Mouse (Mus musculus) ovary, postnatal 10 days (tissue): ENCODE measurements around the gene Slc16a13.

ENCODE experiments used
- DNase-seq: peaks from one replicate; pipeline ENCODE4 v3.0.0; 2022; ENCODE audit warnings: low spot score

Slc16a13 gene

GRCm38 (mm10) chr11:70232546-70232945 lies 11.7 kb upstream of the Slc16a13 start:
- DNase-seq: peak; percentile 74

GRCm38 (mm10) chr11:70230239-70230727 lies 9.4 kb upstream of the Slc16a13 start:
- DNase-seq: peak; percentile 72

- DNase-seq: no peak
Observed at GRCm38 (mm10) chr11:70229260-70230010, 8.6 kb upstream of the Slc16a13 start, which contains the start of gene Bcl6b. Gene Bcl6b (minus strand): TSS chr11:70229798.

GRCm38 (mm10) chr11:70228828-70229227 lies 8.0 kb upstream of the Slc16a13 start:
- no peak for DNase-seq

GRCm38 (mm10) chr11:70227661-70228245 lies 6.9 kb upstream of the Slc16a13 start:
- no peak for DNase-seq

- DNase-seq: no peak
Observed at GRCm38 (mm10) chr11:70227126-70227525, 6.3 kb upstream of the Slc16a13 start.

- DNase-seq: no peak
Observed at GRCm38 (mm10) chr11:70226602-70226890, 5.7 kb upstream of the Slc16a13 start.

- DNase-seq: no peak
Observed at GRCm38 (mm10) chr11:70225798-70226601, 5.1 kb upstream of the Slc16a13 start.

GRCm38 (mm10) chr11:70223724-70224123 lies 2.9 kb upstream of the Slc16a13 start:
- no peak for DNase-seq

- DNase-seq: no peak
Observed at GRCm38 (mm10) chr11:70221603-70222500, 988 bp upstream of the Slc16a13 start.

- no peak for DNase-seq
Observed at GRCm38 (mm10) chr11:70220323-70220722, 541 bp downstream of the Slc16a13 start.

- no peak for DNase-seq
Observed at GRCm38 (mm10) chr11:70219873-70220272, 991 bp downstream of the Slc16a13 start.

GRCm38 (mm10) chr11:70218741-70219470 lies 2.0 kb downstream of the Slc16a13 start:
- no peak for DNase-seq

GRCm38 (mm10) chr11:70218039-70218438 lies 2.8 kb downstream of the Slc16a13 start:
- DNase-seq: no peak

GRCm38 (mm10) chr11:70216103-70216502 lies 4.8 kb downstream of the Slc16a13 start:
- DNase-seq: no peak

- no peak for DNase-seq
Observed at GRCm38 (mm10) chr11:70215301-70215700, 5.6 kb downstream of the Slc16a13 start.

GRCm38 (mm10) chr11:70214856-70215209 lies 6.0 kb downstream of the Slc16a13 start:
- DNase-seq: no peak

- no peak for DNase-seq
Observed at GRCm38 (mm10) chr11:70214191-70214855, 6.5 kb downstream of the Slc16a13 start.

GRCm38 (mm10) chr11:70213736-70214135 lies 7.1 kb downstream of the Slc16a13 start:
- no peak for DNase-seq

GRCm38 (mm10) chr11:70212896-70213295 lies 8.0 kb downstream of the Slc16a13 start:
- DNase-seq: no peak

- no peak for DNase-seq
Observed at GRCm38 (mm10) chr11:70212423-70212822, 8.4 kb downstream of the Slc16a13 start, which contains the start of gene Slc16a11. Gene Slc16a11 (plus strand): TSS chr11:70212752.
